Mouse (Mus musculus) thymus, postnatal 36 days (tissue): Measurements from ENCODE around the gene Tmed10.

Experiments
- DNase-seq, 2 experiments: peaks; one replicate each; pipeline ENCODE4 v3.0.0; 2022; ENCODE audit warnings: mixed read lengths in 2 of 2

The Tmed10 gene

DNA sequence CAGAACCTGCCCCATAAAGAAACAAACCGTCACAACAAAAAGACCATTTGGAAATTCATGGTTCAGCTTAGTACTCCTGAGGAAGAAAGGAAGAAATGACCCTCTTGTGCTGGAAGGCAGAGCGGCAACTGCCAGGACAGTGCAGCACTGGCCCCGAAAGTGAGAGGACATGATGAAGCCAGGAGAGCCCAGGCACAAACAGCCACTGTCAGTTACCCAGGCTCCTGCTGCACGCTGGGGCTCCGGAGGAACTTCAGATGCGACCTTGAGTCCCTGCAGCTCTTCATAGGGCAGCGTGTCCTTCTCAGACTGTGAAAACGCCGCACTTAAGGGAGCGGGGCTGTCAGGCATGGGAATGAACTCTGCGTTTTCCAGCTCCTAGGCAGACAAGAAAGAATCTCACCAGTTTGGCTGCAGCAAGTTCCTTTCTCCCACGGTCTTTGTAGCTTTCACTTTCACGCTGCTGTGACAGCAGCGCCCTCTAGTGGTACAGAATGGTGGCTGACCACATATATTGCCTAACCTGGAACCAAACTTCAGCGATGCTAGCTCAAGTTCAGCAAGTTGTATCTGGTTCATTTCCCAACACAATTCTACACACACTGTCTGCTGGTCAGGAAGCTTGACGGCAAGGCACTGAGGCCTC lies 69.3 kb downstream of the Tmed10 start:
- peak; percentile 75 to 77 for DNase-seq

DNA sequence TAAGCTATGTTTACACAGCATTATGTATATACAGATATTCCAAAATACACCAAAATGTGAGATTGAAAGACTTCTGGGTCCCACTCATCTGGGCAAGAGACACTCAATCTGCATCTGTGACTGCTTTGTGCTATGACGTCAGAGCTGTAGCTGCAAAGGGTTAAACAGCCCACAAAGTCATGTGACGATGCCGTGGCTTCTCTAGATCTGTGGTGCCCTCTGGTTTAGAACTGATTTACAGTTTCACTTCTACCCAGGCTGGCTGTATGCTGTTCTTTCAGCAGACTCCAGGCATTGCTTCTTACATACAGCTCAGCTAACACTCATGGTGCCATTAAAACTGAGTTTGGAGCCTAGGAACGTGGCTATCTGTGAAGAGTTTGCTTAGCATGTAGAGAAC lies 69.9 kb downstream of the Tmed10 start:
- DNase-seq, result peak in 1 of 2 experiments; percentile 24

DNA sequence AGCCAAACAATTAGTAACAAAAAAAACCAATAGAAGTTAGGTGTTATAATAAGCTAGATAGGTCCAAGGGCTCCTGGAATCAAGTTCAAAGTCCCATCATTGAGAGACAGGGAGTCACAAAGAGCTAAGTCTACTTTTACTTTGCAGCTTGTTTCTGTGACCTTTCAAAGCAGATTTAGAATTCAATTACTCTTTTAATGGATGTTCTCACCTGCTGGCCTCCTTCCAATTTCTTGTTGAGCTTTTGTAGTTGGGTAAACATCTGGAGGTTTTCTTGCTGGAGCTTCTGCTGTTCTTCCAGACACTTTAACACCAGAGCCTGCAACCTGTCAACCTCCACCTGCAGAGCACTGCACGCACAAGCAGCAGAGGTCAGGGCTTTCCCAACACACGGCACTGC lies 71.4 kb downstream of the Tmed10 start:
- no peak for DNase-seq

DNA sequence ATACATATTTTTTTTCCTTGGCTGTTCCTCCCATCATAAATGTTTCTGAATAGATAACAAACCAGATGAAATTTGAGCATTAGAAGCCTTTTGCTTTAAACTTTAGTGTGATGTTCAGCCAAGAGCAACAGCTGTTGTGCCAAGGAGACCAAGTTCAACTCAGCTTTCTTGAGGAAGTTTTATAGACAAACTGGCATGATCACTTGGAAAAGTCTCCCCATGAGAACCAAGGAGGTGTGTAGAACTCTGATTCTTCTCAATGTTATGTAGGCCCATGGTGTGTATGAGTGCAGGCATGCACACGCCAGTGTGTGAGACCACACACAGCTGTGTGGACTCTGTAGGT lies 75.8 kb downstream of the Tmed10 start:
- no peak for DNase-seq

DNA sequence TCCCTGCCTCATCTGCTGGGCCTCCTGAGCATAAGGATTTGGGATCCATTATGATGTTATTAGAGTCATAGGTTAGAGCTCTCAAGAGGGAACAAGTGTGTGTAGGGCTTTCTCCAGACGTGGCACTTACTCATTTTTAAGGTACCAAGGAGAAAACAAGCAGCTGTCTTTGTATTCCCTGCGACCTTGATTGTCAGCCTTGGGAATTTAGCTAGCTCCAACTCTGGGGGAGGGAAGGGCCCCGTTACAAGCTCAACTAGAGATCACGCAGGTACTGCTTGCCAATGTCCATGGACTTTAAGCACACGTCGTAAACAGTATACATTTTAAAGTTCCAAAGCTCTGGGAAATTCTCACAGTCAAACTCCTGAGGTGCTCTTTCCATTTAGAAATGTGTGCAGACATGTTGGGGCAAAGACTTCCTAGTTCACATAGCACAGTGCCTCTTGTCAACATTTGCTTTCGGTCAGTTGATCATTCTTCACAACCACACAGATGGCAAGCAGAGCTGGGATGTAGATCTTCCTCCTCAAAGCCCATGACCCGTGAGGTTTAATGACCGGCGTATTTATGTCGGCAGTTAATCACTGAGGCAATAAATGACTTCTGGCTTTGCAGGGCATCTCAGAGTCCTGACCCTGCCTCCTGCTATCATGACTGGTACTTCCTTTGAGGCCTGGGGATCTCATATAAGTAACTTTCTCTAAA lies 76.4 kb downstream of the Tmed10 start:
- DNase-seq, result no peak

DNA sequence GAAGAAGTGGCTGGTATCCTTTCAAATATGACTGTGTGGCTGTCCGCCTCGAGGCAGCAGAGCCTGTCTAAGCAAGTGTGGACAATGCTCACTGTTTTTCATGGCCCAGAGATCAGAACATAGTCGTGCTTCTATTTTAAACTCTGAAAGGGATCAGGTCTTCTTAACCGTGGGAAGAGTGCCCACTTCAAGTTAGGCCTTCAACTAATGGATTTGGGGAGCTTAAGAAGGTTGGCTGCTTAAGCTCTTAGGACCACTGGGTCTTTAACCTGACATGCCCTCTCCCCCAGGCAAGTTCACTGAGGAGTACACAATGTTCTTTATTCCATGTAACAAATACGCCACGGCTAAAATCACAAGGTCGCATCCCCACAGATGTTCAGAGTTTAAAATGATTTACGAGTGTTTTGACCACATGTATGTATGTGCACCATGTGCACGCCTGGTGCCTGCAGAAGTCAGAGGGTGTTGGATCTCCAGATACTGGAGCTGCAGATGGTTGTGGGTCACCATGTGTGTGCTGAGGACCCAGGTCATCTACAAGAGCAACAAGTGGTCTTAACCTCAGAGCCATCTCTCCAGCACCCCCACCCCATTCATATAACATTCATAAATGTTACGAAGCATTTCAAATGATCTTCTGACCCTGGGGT lies 77.2 kb downstream of the Tmed10 start:
- DNase-seq, result no peak

DNA sequence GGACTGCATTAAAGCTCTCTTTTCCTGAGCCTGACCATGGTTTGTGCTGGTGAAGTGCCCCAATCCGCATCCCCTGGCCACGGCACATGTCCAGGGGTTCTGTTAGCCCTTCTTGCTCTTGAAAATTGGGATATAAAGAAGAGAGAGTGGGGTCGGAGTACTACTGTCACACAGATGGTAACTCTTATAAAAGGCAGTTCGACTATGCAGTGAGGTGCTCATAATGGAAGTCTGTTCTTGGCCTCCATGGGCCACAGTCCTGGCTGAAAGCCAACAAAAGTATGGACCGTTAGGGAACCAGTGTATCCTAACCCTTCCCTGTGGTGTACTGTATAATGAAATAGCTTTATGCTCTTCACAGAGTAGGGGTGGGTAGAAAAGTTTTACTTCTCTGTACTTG lies 77.7 kb downstream of the Tmed10 start:
- no peak for DNase-seq

DNA sequence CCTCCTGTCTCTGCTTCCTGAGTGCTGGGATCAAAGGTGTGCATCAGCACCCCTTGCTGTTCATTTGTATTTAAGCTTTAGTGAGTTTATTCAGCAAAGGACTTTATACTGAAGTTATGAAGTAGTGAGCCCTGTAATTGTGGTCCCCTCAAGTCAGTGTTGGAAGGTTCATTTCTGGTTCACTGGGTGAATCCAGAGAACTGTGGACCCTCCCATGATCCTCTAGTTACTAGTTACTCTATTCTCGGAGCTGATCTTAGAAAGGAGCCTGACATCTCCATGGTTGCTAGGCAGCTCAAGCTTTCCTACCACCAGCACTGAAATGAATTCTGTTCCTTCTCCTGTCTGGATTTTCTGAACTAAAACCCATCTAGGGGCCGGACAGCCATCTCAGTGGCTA lies 79.1 kb downstream of the Tmed10 start:
- DNase-seq, result no peak

DNA sequence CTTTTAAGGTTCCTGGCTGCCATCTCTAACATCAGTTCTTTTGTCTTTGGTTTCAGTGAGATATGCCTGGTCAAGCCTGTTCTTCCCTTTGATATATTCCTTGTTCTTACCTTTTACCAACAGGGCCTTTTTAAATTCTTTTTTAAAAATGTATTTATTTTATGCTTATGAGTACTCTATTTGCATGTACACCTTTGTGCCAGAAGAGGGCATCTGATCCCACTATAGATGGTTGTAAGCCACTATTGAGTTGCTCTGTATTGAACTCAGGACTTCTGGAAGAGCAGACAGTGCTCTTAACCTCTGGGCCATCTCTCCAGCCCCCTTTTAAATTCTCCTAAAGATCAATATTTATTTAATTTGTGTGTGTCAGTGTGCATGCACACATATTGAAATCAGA lies 81.7 kb downstream of the Tmed10 start:
- no peak for DNase-seq

DNA sequence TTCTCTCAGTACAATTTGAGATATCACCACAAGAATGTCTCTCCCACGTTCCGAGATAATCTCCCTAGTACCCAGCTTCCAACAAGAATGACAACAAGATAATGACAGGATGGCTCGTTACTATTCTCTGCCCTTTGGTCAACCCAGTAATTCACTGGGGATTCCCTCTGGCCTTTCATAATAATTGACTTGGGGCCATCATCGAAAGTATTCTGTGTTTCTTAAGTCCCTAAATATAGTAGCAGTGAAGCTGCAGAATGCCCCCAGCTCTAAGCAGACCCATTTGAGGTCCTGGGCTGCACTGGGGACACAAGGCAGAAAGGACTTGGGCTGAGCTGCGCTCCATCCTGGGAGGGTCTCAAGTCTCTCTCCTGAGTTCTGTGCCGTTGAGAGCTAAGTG lies 82.4 kb downstream of the Tmed10 start:
- no peak for DNase-seq

DNA sequence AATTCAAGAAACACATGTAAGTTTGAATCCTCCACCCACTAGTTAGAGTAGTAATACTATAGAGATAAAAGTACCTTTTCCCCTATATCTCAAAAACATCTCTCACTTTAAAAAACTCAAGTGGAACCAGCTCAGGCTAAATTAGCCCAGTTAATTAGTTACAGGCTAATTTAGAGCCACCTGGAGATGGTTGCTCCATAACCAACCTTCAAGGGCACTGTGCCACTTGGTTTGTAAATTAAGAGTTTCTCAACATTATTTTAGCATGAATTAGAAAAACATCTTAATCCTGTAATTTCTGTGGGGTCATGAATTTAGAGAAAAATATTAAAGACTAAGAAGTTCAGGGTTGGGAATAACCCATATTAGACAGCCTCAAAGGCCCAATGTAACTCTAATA lies 83.1 kb downstream of the Tmed10 start:
- no peak for DNase-seq

DNA sequence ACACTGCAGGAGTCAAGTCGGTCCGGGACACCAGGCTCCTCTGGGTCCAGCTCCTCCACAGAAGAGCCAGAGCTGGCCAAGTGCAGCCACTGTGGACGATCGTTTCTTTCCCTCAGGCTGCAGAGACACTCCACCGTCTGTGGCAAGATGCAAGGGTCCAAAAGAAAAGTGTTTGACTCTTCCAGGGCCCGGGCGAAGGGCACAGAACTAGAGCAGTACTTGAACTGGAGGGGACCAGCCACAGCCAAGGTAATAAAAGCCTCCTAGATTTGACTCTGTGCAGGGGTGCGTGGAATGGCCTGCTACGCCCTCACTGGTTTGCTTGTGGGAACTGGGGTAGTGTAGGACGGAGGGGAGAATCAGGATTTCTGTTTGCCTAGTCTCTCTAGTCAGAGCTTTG lies 84.0 kb downstream of the Tmed10 start:
- DNase-seq, result no peak
